Mouse (Mus musculus): Measurements from ENCODE around the gene Mdh1.

- TF ChIP-seq POLR2A (IDR thresholded peaks at IDR 0.05; ENCODE audit: borderline replicate concordance, insufficient read depth, low read length) = no peak
- no peak for TF ChIP-seq CTCF (IDR thresholded peaks at IDR 0.05; ENCODE audit: borderline replicate concordance, insufficient read depth, low read depth, low read length)
Measured at GRCm38 (mm10) chr11:21569456-21570108, 2.6 kb downstream of the Mdh1 start.
